Mouse (Mus musculus): ENCODE measurements around the gene Hacl1. TPM values are rescaled to one million over a fixed set of nuclear protein-coding genes. Genes with fewer than 3 reads are reported as not detected.

The Hacl1 gene
- polyA plus RNA-seq, 1 experiment: 20.9 TPM

GRCm38 (mm10) chr14:31658126-31658680, 17.1 kb upstream of the Hacl1 start:
- no peaks in the 10 kb centered on the region for H3K36me3 ChIP-seq (ENCODE audit: control insufficient read depth, insufficient read depth, low read length, poor library complexity, severe bottlenecking)
- no peak overlapping the region for H3K9ac ChIP-seq (ENCODE audit: low read depth, poor library complexity, severe bottlenecking)
- no peak overlapping the region for H3K4me3 ChIP-seq (ENCODE audit: low read depth, low read length)
- no peak overlapping the region for H3K27ac ChIP-seq (ENCODE audit: insufficient read depth, low read length)
- H3K27me3 ChIP-seq (ENCODE audit: control insufficient read depth, insufficient read depth, low read length, poor library complexity, severe bottlenecking): no peaks in the 10 kb centered on the region
- H3K9me3 ChIP-seq (replicated peaks; ENCODE audit: control insufficient read depth, insufficient read depth, low read length, poor library complexity, severe bottlenecking): no peaks in the 10 kb centered on the region
- TF ChIP-seq POLR2A (IDR thresholded peaks at IDR 0.05; ENCODE audit: insufficient read depth, low read length) (no peak), CTCF (IDR thresholded peaks at IDR 0.05; ENCODE audit: low read depth, low read length) (no peak), EP300 (IDR thresholded peaks at IDR 0.05; ENCODE audit: insufficient read depth, low read depth, low read length) (no peak)
- no peaks in the 10 kb centered on the region for H3K4me1 ChIP-seq (ENCODE audit: control insufficient read depth, insufficient read depth, low read length)

DNA sequence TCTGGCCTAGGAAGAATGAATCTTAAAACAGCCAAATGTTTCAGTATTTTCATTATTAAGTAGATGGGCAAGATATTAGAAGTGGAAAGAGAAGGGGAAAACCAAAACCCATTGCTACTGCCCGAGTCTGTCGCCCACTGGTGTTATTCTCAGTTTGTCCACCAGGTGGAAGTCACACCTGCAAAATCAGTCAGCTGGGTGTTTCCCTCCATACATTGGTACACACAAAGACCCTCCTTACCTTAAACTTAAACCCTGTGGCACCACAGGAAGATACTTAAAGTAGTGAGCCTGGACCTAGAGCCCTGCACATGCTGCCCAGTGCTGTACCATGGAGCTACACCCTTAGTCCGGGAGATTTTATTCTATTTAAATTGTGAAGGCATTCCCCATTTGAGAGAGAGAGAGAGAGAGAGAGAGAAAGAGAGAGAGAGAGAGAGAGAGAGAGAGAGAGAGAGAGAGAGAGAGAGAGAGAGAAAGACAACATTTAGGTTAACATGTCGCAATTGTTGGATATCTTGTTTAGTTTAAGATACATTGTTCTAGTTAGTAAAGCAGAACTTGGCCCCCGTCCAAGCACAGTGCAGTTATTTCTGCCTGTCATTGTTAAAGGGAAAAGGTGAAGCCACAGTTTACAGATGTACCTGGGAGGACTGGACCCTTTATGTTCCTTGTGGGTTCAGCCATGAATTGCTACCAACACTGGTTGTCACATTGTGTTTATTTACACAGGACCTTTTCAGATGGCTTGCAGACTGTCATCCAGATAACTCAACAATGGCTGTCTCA, 16.0 kb upstream of the Hacl1 start:
- Histone ChIP-seq H3K9me3 (replicated peaks; ENCODE audit: control insufficient read depth, insufficient read depth, low read length, poor library complexity, severe bottlenecking) (no peaks in the 10 kb centered on the region), H3K27ac (ENCODE audit: insufficient read depth, low read length) (no peak overlapping the region), H3K9ac (ENCODE audit: low read depth, poor library complexity, severe bottlenecking) (no peak overlapping the region), H3K27me3 (ENCODE audit: control insufficient read depth, insufficient read depth, low read length, poor library complexity, severe bottlenecking) (no peaks in the 10 kb centered on the region), H3K36me3 (ENCODE audit: control insufficient read depth, insufficient read depth, low read length, poor library complexity, severe bottlenecking) (no peaks in the 10 kb centered on the region), H3K4me1 (ENCODE audit: control insufficient read depth, insufficient read depth, low read length) (no peaks in the 10 kb centered on the region), H3K4me3 (ENCODE audit: low read depth, low read length) (no peak overlapping the region)
- TF ChIP-seq POLR2A (IDR thresholded peaks at IDR 0.05; ENCODE audit: insufficient read depth, low read length) (no peak), EP300 (IDR thresholded peaks at IDR 0.05; ENCODE audit: insufficient read depth, low read depth, low read length) (no peak), CTCF (IDR thresholded peaks at IDR 0.05; ENCODE audit: low read depth, low read length) (peak; percentile 60)

DNA sequence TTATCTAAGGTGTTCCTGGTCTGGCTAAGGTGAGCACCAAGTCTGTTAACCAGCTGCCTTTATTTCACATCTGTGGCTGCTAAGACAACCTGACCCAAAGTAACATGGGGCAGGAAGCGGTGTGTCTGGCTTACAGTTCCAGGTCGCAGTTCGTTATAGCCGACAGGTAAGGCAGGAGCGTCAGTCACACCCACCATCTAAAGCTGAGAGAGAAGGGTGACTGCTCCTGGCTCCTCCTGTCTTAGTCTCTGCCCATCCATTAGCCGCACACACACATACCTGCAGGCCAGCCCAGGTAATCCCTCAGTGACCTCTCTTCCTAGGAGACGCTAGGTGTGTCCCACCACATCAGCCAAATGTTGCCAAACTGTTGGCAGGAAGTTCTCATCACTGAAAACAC, 15.3 kb upstream of the Hacl1 start:
- TF ChIP-seq EP300 (IDR thresholded peaks at IDR 0.05; ENCODE audit: insufficient read depth, low read depth, low read length) (no peak), CTCF (IDR thresholded peaks at IDR 0.05; ENCODE audit: low read depth, low read length) (no peak), POLR2A (IDR thresholded peaks at IDR 0.05; ENCODE audit: insufficient read depth, low read length) (no peak)
- no peaks in the 10 kb centered on the region for H3K9me3 ChIP-seq (replicated peaks; ENCODE audit: control insufficient read depth, insufficient read depth, low read length, poor library complexity, severe bottlenecking)
- no peak overlapping the region for H3K27ac ChIP-seq (ENCODE audit: insufficient read depth, low read length)
- no peaks in the 10 kb centered on the region for H3K4me1 ChIP-seq (ENCODE audit: control insufficient read depth, insufficient read depth, low read length)
- no peaks in the 10 kb centered on the region for H3K27me3 ChIP-seq (ENCODE audit: control insufficient read depth, insufficient read depth, low read length, poor library complexity, severe bottlenecking)
- H3K36me3 ChIP-seq (ENCODE audit: control insufficient read depth, insufficient read depth, low read length, poor library complexity, severe bottlenecking): no peaks in the 10 kb centered on the region
- H3K9ac ChIP-seq (ENCODE audit: low read depth, poor library complexity, severe bottlenecking): no peak overlapping the region
- no peak overlapping the region for H3K4me3 ChIP-seq (ENCODE audit: low read depth, low read length)

DNA sequence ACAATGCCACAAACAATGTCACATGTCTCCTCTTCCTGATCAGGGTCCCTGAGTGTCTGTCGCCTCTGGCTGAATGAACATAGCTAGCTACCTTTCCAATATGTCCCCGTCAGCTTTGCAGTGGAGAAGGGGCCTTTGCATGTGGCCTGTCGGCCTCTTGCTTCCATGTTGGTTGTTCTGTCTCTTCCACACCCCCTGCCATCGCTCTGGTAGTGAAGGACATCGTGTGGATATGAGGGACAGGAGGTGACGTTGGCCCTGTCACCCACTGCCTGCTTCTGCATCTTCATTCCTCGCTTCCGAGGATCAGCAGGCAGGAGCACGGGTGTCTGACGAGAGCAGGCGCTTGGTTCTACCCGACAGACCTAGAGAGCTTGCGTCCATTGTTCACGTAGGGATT, 14.3 kb upstream of the Hacl1 start:
- H3K27me3 ChIP-seq (ENCODE audit: control insufficient read depth, insufficient read depth, low read length, poor library complexity, severe bottlenecking): no peaks in the 10 kb centered on the region
- H3K9me3 ChIP-seq (replicated peaks; ENCODE audit: control insufficient read depth, insufficient read depth, low read length, poor library complexity, severe bottlenecking): no peaks in the 10 kb centered on the region; the same call in 1 of the 2 replicates
- H3K36me3 ChIP-seq (ENCODE audit: control insufficient read depth, insufficient read depth, low read length, poor library complexity, severe bottlenecking): no peaks in the 10 kb centered on the region
- H3K4me1 ChIP-seq (ENCODE audit: control insufficient read depth, insufficient read depth, low read length): no peaks in the 10 kb centered on the region
- H3K4me3 ChIP-seq (ENCODE audit: low read depth, low read length): no peak overlapping the region
- no peak overlapping the region for H3K27ac ChIP-seq (ENCODE audit: insufficient read depth, low read length)
- no peak overlapping the region for H3K9ac ChIP-seq (ENCODE audit: low read depth, poor library complexity, severe bottlenecking)
- TF ChIP-seq CTCF (IDR thresholded peaks at IDR 0.05; ENCODE audit: low read depth, low read length): no peak
- no peak for TF ChIP-seq POLR2A (IDR thresholded peaks at IDR 0.05; ENCODE audit: insufficient read depth, low read length)
- no peak for TF ChIP-seq EP300 (IDR thresholded peaks at IDR 0.05; ENCODE audit: insufficient read depth, low read depth, low read length)

DNA sequence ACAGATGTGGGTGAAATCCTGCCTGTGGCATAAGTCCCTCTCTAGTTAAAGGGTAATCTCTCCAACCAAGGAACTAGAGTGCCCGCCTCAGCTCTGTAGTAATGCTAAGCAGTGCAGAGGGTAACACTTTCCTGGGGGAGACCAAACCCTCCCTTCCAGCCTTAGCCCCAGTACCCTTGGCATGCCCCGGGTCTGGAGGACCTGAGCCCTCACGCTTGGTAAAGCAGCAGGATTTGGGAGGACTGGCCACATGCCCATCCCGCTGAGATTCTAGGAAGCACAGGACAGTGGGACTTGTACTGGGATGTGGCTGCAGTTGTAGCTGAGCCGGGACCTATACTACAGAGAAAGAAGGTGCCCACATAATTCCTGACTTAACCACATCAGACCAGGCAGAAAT, 13.7 kb upstream of the Hacl1 start:
- Histone ChIP-seq H3K9ac (ENCODE audit: low read depth, poor library complexity, severe bottlenecking) (no peak overlapping the region), H3K36me3 (ENCODE audit: control insufficient read depth, insufficient read depth, low read length, poor library complexity, severe bottlenecking) (no peaks in the 10 kb centered on the region), H3K9me3 (replicated peaks; ENCODE audit: control insufficient read depth, insufficient read depth, low read length, poor library complexity, severe bottlenecking) (no peaks in the 10 kb centered on the region; the same call in 1 of the 2 replicates), H3K4me1 (ENCODE audit: control insufficient read depth, insufficient read depth, low read length) (no peaks in the 10 kb centered on the region), H3K27me3 (ENCODE audit: control insufficient read depth, insufficient read depth, low read length, poor library complexity, severe bottlenecking) (no peaks in the 10 kb centered on the region), H3K4me3 (ENCODE audit: low read depth, low read length) (no peak overlapping the region), H3K27ac (ENCODE audit: insufficient read depth, low read length) (no peak overlapping the region)
- no peak for TF ChIP-seq POLR2A (IDR thresholded peaks at IDR 0.05; ENCODE audit: insufficient read depth, low read length)
- TF ChIP-seq CTCF (IDR thresholded peaks at IDR 0.05; ENCODE audit: low read depth, low read length): no peak
- no peak for TF ChIP-seq EP300 (IDR thresholded peaks at IDR 0.05; ENCODE audit: insufficient read depth, low read depth, low read length)

Data from ES-Bruce4 (cell line).